Mouse (Mus musculus) MEL-GATA-1-ER (cell line): Measurements from ENCODE around the gene Atpaf1.

Source experiments
- DNase-seq: peaks from one replicate; pipeline ENCODE4 v3.0.0-alpha.2; 2012; ENCODE audit warnings: low read depth; ENCODE audit errors: extremely low read depth

Gene Atpaf1

DNA sequence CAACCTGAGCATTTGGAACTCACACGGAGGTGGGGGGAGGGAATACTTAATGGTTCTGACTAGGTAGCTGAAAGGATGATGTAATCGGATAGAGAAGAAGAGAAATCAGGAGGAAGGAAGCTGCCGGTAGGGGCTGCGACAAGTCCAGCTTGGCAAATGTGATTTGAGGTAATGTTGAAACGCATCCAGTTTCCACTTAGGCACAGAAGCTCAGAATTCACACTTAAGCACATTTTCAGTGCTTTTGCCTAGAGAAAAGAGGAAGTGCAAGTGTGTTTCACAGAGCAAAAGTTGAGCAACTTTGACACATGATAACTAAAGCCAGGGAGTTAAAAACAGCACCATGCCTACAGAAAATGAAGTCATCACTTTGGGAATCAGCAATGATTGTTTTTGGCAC is 62.8 kb downstream of the Atpaf1 start:
- DNase-seq = peak; percentile 90

DNA sequence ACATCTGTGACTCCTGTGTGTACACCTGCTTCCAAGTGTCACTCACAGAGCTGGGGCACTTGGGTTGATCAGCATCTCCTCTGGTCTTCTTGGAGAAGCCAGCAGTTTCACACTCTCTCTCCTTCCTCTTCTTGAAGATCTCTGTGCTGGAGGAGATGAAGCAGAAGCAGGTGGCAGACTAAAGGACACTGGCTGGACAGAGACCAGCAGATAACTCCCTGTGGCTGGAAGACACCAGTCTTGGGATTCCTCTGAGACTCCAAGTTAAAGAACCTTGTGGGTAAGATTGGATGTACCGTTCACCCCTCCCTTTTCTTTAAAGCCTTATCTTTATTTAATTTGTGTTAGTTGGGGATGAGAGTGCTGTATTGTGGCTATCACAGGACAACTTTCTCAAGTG is 63.5 kb downstream of the Atpaf1 start:
- DNase-seq = peak; percentile 51

- peak; percentile 82 for DNase-seq
These were observed 64.5 kb downstream of the Atpaf1 start for GRCm38 (mm10) chr4:115848990-115849677.

DNA sequence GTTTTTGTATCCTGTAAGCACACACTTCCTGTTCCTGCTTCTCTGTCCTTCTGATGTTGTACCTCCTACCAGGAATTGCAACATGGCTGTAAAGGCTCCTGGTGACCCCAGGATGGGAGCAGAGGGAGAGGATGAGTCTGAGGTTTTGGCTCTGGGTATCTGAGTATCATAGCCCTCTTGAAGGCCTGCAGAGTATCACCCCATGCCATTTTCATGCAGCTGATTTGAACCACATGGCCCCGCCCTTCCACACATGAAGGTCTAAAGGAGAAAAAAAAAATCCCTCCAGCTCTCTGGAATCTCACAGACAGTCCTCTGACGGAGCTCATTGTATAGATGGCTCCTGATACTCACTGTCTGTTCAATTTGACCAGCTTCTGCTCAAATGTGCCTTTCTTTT is 65.5 kb downstream of the Atpaf1 start:
- no peak for DNase-seq

DNA sequence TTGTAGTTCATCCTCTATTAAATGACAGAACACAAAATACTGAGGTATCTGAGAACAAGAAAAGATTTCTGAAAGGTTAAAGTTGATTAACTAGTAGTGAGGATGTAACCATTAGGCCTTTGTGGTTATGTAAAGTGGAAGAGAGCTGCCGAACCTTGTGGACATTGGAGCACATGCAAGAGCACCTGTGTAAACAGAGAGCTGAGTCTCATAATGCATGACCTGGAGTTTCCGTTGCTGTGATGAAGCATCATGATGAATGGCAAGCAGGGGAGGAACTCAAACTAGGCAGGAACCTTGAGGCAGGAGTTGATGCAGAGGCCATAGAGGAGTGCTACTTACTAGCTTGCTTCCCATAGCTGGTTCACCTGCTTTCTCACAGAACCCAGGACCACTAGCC is 66.0 kb downstream of the Atpaf1 start:
- no peak for DNase-seq

DNA sequence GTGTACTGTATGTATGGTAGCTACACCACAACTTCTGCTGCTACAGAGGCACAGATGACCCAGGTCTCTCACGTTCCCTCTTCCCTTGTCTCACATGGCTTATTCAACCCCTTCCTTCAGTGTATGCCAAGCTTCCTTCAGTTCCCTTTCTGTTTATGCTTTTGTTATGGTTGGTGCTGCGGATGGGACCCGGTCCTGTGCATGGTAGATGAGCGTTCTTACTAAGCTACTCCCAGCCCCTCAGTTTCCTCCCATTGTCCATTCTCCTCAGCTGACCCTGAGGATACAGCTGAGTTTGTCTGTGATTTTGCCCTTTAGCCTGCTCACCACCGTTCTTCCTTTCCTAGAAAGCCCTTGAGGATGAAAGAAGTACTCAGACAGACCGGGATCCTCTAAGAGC is 67.0 kb downstream of the Atpaf1 start:
- DNase-seq = no peak

DNA sequence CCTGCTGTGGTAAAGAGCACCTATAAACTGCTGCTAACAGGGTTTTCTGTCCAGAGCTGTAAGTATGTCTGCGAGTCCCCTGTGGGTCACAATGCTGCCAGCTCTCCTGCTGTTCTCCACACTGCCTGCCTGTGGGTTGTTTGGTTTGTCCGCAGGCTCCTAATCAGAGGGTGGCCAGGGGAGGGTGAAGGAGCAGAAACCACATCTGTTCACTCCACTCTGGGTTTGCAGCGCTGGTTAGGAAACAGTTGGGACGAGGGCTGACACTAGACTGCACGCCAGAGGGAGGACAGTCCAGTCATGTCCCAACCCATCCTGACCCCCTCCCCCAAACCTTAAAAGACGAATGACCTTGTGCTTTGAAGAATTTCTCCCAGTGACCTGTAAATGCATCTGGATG is 70.5 kb downstream of the Atpaf1 start:
- no peak for DNase-seq

DNA sequence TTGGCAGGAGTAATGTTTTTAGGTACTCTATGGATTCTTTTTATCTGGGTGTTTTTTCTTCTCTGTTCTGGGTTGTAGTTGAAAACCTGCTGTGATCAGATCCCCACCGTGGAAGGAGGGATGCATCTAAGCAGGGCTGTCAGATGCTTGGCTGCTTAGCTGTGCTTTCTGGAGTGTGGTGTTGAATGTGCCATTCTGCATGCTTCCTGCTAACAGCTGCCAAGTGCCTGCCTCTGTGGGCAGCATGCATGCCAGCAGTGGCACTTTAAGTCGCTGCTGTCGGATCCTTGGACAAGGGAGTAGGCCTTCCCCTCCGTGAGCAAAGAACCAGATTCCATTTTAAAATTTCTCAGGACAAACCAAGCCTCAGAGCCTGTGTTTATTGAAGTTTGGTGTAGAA is 71.0 kb downstream of the Atpaf1 start:
- no peak for DNase-seq

DNA sequence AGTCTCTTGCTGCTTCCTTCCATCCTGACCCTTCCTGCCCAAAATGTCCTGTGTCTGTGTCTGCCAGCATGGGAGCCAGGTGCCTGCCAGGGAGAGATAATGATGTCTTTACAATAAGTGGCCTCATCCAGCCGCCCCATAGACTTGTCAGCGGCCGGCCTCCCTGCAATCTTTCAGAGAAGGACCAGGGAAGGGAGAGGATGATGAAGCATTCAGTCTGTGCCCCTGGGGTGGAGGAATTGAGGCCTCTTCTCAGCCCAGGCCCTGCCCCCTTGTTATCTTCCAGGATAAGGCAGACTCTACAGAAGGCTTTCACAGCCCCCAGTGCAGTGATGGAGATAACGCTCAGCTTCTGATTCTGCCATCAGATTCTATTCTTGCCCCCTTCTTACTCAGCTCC is 71.7 kb downstream of the Atpaf1 start:
- DNase-seq = no peak

GRCm38 (mm10) chr4:115857293-115857883 is 72.8 kb downstream of the Atpaf1 start:
- DNase-seq = peak; percentile 81

GRCm38 (mm10) chr4:115863352-115863751 is 78.7 kb downstream of the Atpaf1 start:
- DNase-seq = no peak

DNA sequence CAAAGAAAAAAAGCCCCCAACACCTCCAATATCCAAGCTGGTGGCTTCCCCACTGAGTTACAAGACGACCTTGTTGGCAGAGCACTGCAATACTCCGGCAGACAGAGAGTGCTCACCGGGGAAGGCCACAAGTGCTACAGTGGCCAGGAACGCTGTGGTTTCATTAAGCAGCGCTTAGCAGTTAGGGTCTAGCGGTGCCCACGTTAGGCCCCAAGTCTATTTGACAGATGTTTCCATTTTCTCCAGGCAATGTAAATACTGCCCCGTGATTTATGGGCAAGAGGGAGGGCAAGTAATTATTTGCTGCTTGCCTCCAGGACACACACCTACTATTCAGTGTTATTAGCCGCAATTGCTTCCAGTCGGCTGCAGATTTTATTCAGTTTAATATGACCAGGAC is 79.3 kb downstream of the Atpaf1 start:
- no peak for DNase-seq
